Mouse (Mus musculus): ENCODE measurements around the gene Dvl1.

Gene Dvl1

GRCm38 (mm10) chr4:155846871-155847578 is at the start of gene Dvl1:
TSS of gene Dvl1 (plus strand) at chr4:155847402.
- peak; percentile 96 for DNase-seq (ENCODE audit: low spot score in 2 of 2)

- DNase-seq (ENCODE audit: low spot score in 2 of 2), result no peak
These were observed 45.1 kb upstream of the Dvl1 start for GRCm38 (mm10) chr4:155802075-155802474.

- no peak for DNase-seq (ENCODE audit: low spot score in 2 of 2)
These were observed 44.4 kb upstream of the Dvl1 start, which contains the start of gene Mrpl20 for GRCm38 (mm10) chr4:155802741-155803339. TSS of gene Mrpl20 (plus strand) at chr4:155802878.

- DNase-seq (ENCODE audit: low spot score in 2 of 2), result peak; percentile 94 to 98
These were observed 43.7 kb upstream of the Dvl1 start for GRCm38 (mm10) chr4:155803340-155804041.

- no peak for DNase-seq (ENCODE audit: low spot score in 2 of 2)
These were observed 39.4 kb upstream of the Dvl1 start for GRCm38 (mm10) chr4:155807841-155808240.

- DNase-seq (ENCODE audit: low spot score in 2 of 2), result peak; percentile 92 to 93
These were observed 35.1 kb upstream of the Dvl1 start, which contains the start of gene Ccnl2 for GRCm38 (mm10) chr4:155811929-155812664. TSS of gene Ccnl2 (plus strand) at chr4:155812489.

GRCm38 (mm10) chr4:155812665-155813181 is 34.5 kb upstream of the Dvl1 start:
- DNase-seq (ENCODE audit: low spot score in 2 of 2), result no peak

GRCm38 (mm10) chr4:155817533-155817932 is 29.7 kb upstream of the Dvl1 start:
- DNase-seq (ENCODE audit: low spot score in 2 of 2), result no peak

- DNase-seq (ENCODE audit: low spot score in 2 of 2), result no peak
These were observed 26.2 kb upstream of the Dvl1 start for GRCm38 (mm10) chr4:155821025-155821424.

- DNase-seq (ENCODE audit: low spot score in 2 of 2), result no peak
These were observed 23.8 kb upstream of the Dvl1 start for GRCm38 (mm10) chr4:155823443-155823842.

- no peak for DNase-seq (ENCODE audit: low spot score in 2 of 2)
These were observed 17.3 kb upstream of the Dvl1 start for GRCm38 (mm10) chr4:155829866-155830265.

- DNase-seq (ENCODE audit: low spot score in 2 of 2), result no peak
These were observed 16.6 kb upstream of the Dvl1 start for GRCm38 (mm10) chr4:155830596-155830995.

- DNase-seq (ENCODE audit: low spot score in 2 of 2), result peak; percentile 94 to 97
These were observed 15.9 kb upstream of the Dvl1 start, which contains the start of gene Aurkaip1 for GRCm38 (mm10) chr4:155831205-155831766. TSS of gene Aurkaip1 (plus strand) at chr4:155831272.

- no peak for DNase-seq (ENCODE audit: low spot score in 2 of 2)
These were observed 15.4 kb upstream of the Dvl1 start for GRCm38 (mm10) chr4:155831831-155832230.

- no peak for DNase-seq (ENCODE audit: low spot score in 2 of 2)
These were observed 14.9 kb upstream of the Dvl1 start for GRCm38 (mm10) chr4:155832321-155832720.

GRCm38 (mm10) chr4:155833234-155833633 is 14.0 kb upstream of the Dvl1 start:
- DNase-seq (ENCODE audit: low spot score in 2 of 2), result no peak

- peak; percentile 81 to 84 for DNase-seq (ENCODE audit: low spot score in 2 of 2)
These were observed 13.4 kb upstream of the Dvl1 start for GRCm38 (mm10) chr4:155833836-155834235.

GRCm38 (mm10) chr4:155837404-155838010 is 9.7 kb upstream of the Dvl1 start:
- DNase-seq (ENCODE audit: low spot score in 2 of 2), result peak in 1 of 2 experiments; percentile 24

GRCm38 (mm10) chr4:155838187-155839153 is 8.7 kb upstream of the Dvl1 start:
- peak in 1 of 2 experiments; percentile 54 for DNase-seq (ENCODE audit: low spot score in 2 of 2)
